Mouse (Mus musculus): Measurements from ENCODE around the gene Popdc2.

GRCm38 (mm10) chr16:38406293-38406692, 44.3 kb downstream of the Popdc2 start:
- no peak for TF ChIP-seq CTCF (IDR thresholded peaks at IDR 0.05; ENCODE audit: borderline replicate concordance, extremely low read depth, insufficient read depth, insufficient read length)
- no peak for TF ChIP-seq POLR2A (IDR thresholded peaks at IDR 0.05; ENCODE audit: borderline replicate concordance, extremely low read depth, insufficient read depth, insufficient read length, poor library complexity, severe bottlenecking)

Data from brain, embryonic 14.5 days (tissue).